Mouse (Mus musculus): ENCODE data around the gene Klhdc4. TPM values are rescaled to one million over a fixed set of nuclear protein-coding genes. Genes with fewer than 3 reads are reported as not detected.

Klhdc4 gene
- total RNA-seq, 1 experiment from 2014 or later: 25.7 TPM

Other genes starting within 250 kb of the Klhdc4 start
- gene Map1lc3b, start 239.2 kb downstream of the Klhdc4 start, total RNA-seq (2017): 121 and 148 TPM in 2 replicates
- 0.44 and 5.0 TPM in 2 replicates for gene Zcchc14, start 176.7 kb downstream of the Klhdc4 start, total RNA-seq (2017)
- not detected in 2 replicates for gene Jph3, start 99.9 kb downstream of the Klhdc4 start, total RNA-seq (2017)
- 15.9 and 18.2 TPM in 2 replicates for gene Slc7a5, start 78.1 kb upstream of the Klhdc4 start, total RNA-seq (2017)
- gene Car5a, start 115.3 kb upstream of the Klhdc4 start, total RNA-seq (2017): not detected in 2 replicates
- 19.8 and 25.3 TPM in 2 replicates for gene Banp, start 120.2 kb upstream of the Klhdc4 start, total RNA-seq (2017)